Mouse (Mus musculus): ENCODE results near the gene Rora.

DNA sequence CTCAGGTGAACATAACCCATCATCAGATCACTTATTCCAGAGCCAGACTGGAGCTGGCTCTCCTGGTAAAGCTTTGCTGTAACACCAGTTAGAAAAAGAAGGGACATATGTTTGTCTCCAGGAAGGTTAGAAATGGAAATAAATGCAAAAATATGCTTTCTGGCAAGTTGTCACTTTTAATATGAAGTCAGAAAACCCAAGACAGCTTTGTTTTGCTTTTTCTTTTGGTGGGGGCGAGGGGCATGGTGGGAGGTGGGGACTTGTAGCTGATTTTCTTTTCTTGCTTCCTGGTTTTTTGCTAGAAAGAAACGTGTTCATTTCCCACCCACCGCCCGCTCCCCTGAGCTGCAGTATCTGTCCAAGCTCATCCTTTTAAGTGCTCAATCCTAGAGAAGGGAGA lies 212.7 kb downstream of the Rora start:
- TF ChIP-seq CTCF (IDR thresholded peaks at IDR 0.05; ENCODE audit: borderline replicate concordance, extremely low read depth, insufficient read depth, insufficient read length): no peak
- no peak for TF ChIP-seq POLR2A (IDR thresholded peaks at IDR 0.05; ENCODE audit: borderline replicate concordance, extremely low read depth, insufficient read depth, insufficient read length, poor library complexity, severe bottlenecking)

Measured in brain, embryonic 14.5 days (tissue).